Mouse (Mus musculus) B cell, adult (primary cell): ENCODE results near the gene Gprc5a. TPM values are rescaled to one million over a fixed set of nuclear protein-coding genes. Genes with fewer than 3 reads are reported as not detected.

Source experiments
- total RNA-seq: library from RNA; stranded (reverse); gene quantifications from 4 replicates; pipeline ENCODE4 v1.2.4, GENCODE M21; 2023; ENCODE audit not compliant: inconsistent age

Gprc5a gene
- 0.87 to 1.5 TPM (median 1.5 TPM) in 4 replicates for total RNA-seq

GRCm38 (mm10) chr6:135065236-135065957 lies at the start of gene Gprc5a:
Gprc5a (plus strand) TSS chr6:135065651.

DNA sequence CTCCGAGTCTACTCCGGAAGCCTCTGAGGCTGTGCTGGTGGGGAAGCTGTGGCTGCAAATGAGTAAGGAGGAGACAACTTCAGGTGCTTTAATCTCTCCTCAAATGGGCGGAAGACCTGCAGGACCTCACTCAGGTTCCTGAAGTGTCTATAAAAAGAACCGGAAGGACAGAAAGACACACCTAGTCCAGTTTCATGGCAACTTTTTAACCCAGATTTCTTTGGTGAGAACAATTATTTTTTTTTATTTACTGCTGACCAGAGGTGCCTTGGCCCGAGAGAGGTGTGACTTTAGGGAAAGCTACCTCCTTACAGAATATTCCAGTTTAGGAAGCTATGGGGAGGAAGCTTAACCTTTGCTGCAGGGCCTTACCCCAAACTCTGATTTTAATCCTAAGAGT lies 52.7 kb downstream of the Gprc5a start, which contains the start of gene Gprc5d:
Gene Gprc5d, minus strand, starts transcription at position 101 of the 400 bp plus-strand sequence.

Other genes with a start within 250 kb of the Gprc5a start
- 26.3 to 38.2 TPM (median 29.6 TPM) in 4 replicates for gene Crebl2, start 235.5 kb upstream of the Gprc5a start, total RNA-seq
- gene Gpr19, start 167.1 kb upstream of the Gprc5a start, total RNA-seq: 10.9 to 13.9 TPM (median 12.0 TPM) in 4 replicates
- 113 to 121 TPM (median 118 TPM) in 4 replicates for gene Cdkn1b, start 145.2 kb upstream of the Gprc5a start, total RNA-seq
- gene Apold1, start 83.9 kb upstream of the Gprc5a start, total RNA-seq: 0.18 to 0.74 TPM (median 0.43 TPM) in 4 replicates
- gene Ddx47, start 54.0 kb upstream of the Gprc5a start, total RNA-seq: 139 to 145 TPM (median 142 TPM) in 4 replicates
- gene Gprc5d, start 52.6 kb downstream of the Gprc5a start, total RNA-seq: 0.39 TPM in 1 of 4 replicates, not detected in the others
- gene Fam234b, start 132.3 kb downstream of the Gprc5a start, total RNA-seq: 11.2 to 19.2 TPM (median 13.8 TPM) in 4 replicates
- gene Hebp1, start 132.4 kb downstream of the Gprc5a start, total RNA-seq: 13.9 to 23.4 TPM (median 20.3 TPM) in 4 replicates
- not detected in 4 replicates for gene Gsg1, start 188.7 kb downstream of the Gprc5a start, total RNA-seq
- not detected in 4 replicates for gene Pbp2, start 244.8 kb downstream of the Gprc5a start, total RNA-seq